Mouse (Mus musculus) mature B cell (primary cell): ENCODE data around the gene Lrp2.
"Not testable (repeated sequence)": the region's sequence is repeated elsewhere in the genome, so short reads cannot be mapped to it uniquely, and the experiment has no call there.

Experiments
- in situ Hi-C: fragments of 300-500 bp; cut with MboI; formaldehyde crosslinking; loops from 2 replicates; pipeline ENCODE4 v1.14.3; 2019

Lrp2 gene

DNA sequence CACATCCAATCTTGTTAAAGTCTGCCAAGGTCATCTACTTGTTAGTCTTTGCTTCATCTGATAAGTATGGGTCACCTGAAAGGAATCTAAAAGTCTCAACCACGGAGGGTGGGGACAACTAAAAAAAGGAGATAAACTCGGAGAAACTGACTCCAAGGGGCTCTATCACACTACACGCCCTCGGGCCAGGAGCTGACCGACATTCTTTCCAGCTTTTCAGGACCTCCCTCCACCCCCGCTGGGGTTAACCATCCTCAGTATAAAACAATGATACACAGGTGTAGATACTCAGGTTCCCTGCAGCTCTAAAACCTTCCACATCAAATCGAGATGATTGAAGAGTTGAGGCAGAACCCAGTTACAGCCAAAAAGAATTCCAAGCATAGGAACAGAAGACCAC lies 3.0 kb downstream of the Lrp2 start:
- in situ Hi-C loops = no loop called here

DNA sequence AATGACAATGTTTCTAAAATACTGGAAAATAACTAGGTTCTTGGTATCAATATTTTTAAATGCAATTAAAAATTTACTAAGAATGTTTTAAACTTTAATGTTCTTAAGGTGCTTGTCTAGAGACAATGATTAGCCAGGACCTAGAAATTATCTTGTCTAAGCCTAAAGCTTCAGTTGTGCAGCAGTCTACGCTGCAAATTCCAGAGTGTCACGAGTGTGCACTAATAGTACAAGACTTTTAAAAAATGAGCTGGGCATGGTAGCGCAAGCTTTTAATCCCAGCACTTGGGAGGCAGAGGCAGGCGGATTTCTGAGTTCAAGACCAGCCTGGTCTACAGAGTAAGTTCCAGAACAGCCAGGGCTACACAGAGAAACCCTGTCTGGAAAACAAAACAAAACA lies 3.8 kb downstream of the Lrp2 start:
- in situ Hi-C loops = not testable (repeated sequence)

DNA sequence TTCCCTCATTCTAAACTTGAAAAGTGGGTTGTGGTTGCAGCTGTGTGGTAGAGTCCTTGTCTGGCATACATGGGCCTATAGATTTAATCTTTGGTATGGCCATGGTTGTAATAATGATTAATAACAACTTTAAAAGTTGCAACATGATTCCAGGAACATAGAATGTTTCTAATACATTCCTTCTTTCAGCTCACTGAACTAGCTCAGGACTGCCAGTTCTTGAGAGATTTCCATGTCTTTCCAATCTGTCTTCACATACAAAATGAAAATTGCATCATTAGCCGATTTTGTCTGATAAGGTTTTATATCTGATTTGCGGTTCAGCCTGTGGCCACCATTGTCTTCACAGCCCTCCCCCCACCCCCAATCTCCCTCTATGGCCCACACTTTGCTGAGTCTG lies 5.8 kb downstream of the Lrp2 start:
- in situ Hi-C loops = no loop called here

DNA sequence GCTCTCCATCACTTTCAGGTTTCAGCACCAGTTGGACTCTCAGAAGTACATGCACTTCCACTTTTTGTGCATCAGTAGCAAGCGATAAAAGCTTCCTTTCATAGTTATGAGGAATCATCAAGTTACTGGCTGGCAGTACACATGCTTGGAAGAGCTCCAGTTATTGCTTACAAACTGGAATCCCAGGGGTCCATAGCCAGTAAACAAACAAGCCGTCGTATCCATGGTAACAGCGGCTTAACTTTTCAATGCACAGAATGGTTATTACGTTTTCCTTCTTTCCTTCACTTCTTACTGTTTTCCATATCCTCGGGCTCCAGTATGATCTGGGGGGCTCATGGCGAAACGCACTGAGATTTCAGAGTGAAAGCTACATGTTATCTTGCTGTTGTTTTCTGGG lies 7.7 kb downstream of the Lrp2 start:
- in situ Hi-C loops = no loop called here

DNA sequence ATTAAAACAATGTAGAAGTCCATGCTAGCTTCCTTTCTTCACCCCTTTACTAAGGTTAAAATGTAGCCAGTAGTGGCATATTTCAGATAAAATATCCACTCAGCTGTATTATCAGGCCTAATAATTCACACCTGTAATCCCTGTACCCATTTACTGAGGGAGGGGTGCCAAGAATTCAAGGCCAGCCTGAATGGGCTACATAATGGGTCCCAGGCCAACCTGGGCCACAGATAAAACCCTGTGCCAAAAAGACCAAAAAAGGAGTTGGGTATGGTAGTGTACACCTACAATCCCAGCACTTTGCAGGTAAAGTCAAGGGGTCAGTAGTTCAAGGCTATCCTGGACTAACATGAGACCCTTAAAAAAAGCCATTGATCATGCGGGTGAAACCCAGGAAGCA lies 9.3 kb downstream of the Lrp2 start:
- in situ Hi-C loops = no loop called here

DNA sequence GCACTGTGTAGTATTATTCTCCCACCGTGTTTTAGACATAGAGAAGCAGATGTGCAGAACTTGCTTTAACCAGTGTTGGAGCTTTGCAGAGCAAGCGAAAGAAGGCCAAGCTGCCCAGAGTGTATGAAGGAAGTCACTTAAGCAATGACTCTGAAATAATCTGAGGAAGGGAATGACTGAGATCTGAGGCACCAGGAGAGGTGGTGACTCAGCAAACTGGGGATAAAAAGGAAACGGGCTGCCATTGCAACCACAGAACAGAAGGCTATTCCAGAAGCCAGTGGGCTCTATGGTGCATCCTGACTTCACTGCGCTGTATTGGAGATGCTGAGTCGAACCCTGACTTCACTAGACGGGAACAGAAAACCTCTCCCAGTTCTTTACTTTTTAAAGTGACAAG lies 10.9 kb downstream of the Lrp2 start:
- in situ Hi-C loops = no loop called here

DNA sequence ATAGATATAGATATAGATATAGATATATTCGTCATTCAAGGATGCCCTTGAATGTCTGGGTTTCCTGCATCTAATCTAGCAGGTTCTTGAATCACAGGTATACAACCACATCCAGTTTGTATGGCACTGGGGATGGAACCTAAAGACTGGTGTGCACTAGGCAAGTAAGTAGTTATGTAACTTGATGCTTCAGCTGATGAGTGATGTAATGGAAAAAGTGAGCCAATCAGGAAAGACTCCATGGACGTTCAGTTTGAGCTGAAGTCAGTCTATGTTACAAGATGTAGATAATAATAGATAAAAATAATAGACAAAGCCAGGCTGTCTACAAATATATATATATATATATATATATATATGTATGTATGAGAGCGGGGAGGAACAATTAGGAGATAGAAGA lies 11.6 kb downstream of the Lrp2 start:
- in situ Hi-C loops = no loop called here

DNA sequence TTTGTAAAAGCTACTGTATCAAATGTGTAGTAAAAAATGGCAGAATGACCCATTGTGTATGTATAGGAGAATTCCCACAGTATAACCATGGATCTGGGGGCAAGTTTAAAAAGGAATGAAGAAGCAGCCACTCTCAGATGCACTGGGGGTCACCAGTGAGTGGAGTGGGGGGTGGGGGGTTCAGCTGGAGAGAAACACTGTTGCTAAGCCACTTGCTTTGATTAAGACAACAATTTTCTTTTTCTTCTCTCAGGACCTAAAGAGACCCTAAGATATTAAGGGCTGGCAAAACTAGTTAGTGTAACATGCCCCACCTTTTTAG lies 12.2 kb downstream of the Lrp2 start:
- in situ Hi-C loops = no loop called here

DNA sequence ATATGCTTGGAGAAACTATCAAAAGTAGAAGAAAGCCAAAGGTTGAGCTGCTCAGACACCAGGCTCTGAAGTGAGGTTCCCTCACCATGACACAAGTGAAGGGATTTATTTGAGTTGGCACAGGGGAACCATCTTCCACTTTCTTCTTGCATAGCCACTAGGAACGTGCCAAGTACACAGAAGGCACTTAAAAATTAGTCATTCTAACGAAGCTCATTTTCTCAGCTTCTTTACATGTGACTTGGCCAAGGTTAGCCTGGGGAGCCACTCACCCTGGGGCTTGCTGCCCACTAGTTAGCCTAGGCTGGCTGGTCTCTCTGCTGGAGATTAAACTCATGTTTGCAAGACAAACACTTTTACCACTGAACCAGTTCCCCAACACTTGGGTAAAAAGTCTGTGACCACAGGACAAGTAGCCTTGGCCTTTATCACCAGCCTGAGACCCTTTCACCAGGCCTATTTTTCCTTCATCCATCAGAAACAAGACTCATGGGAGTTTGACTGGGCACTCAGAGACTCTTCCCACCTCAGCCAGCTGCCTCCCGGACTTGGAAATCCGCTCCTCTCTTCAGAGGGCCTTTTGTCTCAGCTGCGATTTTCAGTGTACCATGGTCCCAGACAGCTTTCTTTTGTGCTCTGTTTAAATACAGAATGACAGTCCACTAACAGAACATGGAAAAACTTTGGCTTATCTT lies 12.7 kb downstream of the Lrp2 start:
- in situ Hi-C loops = no loop called here

DNA sequence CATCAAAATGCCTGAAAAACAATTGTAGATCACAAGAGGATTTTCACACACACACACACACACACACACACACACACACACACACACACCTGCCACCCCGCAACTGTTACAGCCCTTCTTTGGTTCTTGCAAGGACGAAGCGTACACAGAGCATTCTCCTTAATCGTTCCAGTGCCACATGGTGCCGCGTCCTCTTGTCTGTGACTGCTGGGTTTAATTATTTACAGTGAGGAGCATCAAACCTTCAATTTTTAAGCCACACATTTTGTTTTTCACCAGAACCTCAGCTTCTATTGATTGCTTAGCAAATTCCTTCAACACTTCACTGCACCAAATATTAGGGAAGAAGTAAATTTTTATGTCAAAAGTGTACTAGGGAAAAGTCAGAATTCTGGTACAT lies 15.3 kb downstream of the Lrp2 start:
- in situ Hi-C loops = no loop called here

DNA sequence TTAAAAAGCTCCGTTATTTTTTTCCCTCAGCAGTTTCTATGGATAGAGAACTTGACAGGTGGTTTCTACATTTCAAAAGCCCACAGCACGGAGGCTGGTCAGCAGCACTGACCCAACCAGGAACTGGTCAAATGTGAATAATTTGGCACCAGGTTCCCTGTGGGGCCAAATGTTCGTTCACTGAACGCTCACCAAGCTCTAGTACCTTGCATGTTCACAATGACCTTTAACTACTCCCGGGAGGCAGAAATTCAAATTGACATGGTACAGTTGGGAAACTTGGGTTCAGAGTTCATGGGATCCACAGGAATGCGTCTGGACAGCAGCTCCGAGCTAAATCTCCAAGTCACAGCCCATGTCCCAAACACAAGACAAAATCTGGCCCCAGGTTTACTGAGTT lies 19.6 kb downstream of the Lrp2 start:
- in situ Hi-C loops = no loop called here

DNA sequence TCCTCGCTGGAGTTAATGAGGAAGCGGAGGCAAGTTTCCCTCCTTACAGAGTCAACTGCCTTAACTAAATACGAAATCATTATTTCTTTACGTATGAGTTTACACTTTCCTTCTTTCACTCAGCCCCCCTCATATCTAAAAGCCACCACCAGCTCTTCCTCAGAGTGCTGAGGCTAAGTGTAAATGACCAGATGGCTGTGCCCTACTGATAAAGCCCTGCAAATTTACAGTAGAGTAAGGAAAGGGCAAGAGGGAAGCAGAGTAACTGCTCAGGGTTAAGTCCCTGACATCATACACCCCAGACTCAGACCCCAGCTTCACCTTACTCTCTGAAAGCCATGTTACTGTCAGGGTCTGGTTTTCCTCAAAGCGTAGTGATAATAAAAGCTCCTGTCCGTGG lies 22.4 kb downstream of the Lrp2 start:
- in situ Hi-C loops = no loop called here

DNA sequence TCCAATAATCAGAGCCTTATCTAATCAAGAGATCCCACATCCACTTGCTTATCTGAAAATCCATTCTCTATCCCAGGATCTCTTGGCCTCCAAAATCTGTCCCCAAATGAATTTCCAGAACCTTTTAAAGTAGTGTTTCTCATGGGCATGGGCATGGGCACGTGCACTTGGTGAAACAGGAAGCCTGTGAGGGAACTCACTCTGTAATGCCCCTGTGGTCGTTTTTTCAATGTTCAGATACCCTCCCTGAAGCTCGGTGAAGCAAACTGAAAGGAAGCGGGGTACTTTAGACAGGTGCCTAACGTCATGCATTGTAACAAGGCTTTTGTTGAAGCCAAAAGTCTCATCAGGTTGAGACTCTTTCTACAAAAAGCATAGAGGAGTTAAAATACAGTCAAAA lies 23.1 kb downstream of the Lrp2 start:
- in situ Hi-C loops = no loop called here

DNA sequence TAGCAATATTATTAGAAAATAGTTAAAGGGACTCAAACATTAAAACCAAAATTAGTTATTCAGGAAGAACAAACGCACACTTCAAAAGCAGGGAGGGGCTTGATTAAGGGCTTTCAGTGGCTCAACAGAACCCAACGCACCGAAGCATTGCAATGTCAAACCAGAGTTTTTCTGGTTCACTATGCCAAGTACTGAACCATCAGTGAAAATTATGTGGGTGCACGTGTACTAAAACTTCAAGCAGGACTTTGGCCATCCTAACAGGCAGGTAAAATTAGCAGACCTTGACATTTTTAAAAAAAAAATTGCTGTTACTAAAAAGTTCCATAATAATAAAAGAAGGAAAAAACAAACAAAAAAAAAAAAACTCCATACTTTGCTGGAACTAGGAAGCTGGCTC lies 25.6 kb downstream of the Lrp2 start:
- in situ Hi-C loops = no loop called here

DNA sequence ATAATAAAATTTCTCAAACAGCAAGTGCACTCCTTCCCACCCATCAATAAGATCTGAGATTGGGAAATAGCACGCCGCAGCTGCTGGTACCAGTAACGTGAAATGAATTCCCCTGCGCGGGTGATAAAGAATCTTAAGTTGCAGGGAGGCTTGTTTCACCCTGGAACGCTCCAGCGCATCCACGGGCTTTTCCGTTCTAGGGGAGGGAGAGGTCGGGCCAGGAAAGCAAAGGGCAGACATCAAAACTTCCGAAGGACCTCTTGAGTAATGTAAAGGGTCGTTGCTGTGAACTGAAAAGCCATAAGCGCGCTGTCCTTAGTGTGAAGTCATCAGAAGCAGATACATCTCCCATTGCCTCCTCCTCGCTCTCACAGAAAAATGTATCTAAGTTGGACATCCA lies 26.5 kb downstream of the Lrp2 start:
- in situ Hi-C loops = no loop called here

DNA sequence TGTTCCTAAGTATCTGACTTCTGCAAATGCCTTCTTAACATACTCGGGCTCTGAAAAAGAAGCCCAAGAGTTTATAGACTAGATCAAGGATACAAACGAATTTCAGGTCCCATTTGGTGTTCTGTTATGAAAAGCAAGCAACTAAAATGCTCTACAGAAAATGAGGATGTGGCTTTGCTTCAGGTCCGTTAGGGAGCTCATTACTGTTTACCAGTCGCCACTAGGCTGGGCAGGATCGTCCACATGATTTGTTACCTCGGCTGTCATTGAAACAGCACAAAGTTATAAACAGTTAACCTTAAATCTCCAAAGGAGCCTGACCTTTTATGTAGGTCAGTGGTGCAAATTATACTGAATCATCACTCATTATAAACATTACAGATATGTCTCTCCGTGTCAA lies 29.2 kb downstream of the Lrp2 start:
- in situ Hi-C loops = no loop called here

DNA sequence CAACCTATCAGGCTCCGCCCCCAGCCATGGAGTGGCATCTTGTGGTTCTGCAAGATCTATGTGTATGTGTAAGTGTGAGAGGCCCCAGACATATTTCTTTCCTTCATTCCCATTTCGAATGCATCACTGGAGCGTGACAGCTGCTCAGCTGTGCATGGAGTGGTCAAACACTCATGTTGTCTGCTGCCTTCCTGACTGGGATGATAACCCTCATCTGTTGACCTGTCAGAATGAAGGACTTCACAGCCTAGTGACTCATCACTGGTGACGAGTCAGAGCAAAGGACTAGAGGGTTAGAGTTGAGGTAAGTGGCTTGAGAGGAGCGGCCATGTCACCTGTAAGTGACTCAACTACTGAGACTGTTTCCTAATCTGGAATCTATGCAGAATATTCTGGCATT lies 34.2 kb downstream of the Lrp2 start:
- in situ Hi-C loops = no loop called here

DNA sequence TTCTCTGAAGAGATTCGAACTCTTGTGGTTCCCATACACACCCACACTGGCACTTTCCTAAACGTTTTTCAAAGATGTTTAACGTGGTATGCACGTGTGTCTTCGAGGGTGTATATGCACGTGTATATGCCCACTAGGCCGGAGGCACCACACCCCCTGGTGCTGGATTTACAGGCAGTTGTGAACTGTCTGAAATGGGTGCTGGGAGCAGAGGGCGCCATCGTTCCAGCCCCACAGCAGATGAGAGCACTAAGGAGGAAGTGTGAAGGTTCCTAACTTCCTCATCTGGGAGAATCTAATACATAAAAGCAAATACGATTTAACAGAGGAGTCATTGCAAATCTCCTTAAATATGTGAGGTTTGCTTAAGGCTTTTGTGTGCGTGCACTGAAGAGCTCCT lies 39.0 kb downstream of the Lrp2 start:
- in situ Hi-C loops = no loop called here

DNA sequence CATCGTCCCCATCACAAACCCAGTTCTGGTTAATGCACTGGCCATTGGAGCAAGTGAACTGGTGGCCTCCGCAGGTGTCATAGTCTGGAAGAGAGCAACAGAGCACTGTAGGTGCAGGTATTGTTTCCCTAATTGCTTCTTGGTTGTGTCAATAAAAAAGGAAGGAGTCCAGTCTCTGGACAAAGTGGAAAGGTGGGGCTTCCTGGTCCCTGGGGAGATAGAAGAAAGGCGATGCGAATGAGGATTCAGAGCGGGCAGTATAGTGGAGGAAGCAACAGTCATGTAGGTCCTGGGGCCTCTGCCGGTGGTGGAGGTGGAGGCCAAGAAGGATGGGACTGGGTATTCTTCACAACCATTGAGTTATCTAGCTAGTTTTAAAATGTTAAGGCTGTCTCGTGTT lies 49.8 kb downstream of the Lrp2 start:
- in situ Hi-C loops = no loop called here

DNA sequence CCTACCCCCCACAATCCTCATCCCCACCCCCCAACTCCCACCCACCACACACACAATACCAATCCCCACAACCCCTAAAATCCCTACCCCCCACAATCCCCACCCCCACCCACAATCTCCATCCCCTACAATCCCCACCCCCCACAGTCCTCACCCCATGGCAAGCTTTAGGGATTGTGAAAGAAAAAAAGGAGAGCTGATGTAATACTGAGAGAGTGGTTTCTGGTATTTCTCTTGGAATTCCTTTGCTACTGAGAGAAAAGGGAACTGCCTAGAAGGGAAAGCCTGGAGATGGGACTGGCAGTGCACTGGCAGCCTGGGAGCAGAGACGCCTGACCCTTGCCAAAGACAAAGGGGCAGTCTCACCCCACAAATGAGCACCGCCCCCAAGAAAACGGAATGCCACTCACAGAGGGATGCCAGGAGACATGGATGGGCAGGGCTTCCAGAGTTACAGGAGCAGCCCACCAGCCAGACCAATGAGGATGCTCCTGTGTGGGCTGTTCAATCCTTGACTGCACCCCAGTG lies 54.3 kb downstream of the Lrp2 start:
- in situ Hi-C loops = no loop called here

DNA sequence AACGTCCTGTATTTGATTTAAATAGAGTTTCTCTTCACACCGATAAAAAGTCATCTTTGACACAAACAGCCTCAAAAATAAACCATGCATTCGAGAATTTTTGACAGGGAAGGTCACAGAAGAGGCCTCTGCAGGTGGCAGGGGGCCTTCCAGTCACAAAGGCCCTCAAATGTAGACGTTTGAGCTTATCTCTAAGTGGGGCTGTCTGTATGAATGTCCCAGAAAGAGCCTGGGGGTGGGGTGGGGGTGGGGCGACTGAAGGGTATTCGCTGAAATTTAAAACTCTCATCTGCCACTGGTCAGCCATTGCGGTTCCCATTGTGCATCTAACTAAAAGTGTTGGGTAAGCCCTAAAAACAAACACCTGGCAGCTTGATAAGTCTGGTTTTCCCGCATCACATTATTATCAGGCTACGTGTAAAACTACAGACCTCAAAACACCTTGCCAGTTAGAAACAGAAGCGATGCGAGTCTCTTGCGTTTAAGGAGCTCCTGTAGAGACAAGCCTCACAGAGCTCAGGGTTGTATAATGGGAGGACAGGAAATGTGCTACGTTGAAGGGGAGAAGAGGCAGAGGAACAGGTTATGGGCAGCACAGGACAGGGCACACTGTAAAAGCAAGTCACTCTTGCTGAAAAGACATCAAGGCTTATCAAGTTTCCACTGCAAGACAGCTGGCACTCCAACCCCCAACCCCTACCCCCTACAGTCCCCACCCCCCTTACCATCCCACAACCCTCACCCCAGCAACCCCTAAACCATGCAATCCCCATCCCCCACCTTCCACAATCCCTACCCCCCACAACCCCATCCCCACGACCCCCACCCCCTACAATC lies 55.0 kb downstream of the Lrp2 start:
- in situ Hi-C loops = no loop called here

DNA sequence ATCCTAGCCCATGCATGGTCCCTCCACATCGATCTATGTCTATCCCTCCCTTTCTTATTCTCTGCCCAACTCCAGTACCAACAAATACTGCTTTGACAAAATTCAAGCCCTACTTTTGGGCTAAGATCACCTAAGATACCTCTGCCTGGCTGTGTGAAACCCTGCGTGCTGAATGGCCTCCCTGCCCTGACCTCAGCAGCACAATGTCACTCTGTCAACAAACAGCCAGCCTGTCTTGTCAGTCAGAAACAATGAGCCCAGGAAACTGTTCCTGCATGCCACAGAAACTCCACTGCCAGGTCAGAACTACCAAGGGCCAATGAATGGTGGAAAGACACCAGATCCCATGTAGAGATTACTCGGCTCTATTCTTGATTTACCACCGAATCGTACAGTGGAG lies 55.7 kb downstream of the Lrp2 start:
- in situ Hi-C loops = no loop called here

DNA sequence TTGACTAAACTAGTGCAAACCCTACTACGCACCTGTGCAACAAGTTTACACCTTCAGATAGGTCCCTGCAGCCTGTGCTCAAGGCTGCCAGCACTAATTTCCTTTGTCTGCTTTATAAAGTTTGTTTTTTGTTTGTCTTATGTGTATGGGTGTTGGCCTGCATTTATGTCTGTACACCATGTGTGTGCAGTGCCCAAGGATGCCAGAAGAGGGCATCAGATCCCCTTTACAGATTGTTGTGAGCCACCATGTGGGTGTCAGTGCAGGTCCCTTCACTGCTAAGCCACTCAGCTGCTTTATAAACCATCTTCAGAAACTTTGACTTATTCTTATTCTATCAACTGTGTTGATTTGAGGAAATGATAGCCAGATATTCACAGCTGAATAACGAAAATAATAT lies 65.6 kb downstream of the Lrp2 start:
- in situ Hi-C loops = no loop called here

DNA sequence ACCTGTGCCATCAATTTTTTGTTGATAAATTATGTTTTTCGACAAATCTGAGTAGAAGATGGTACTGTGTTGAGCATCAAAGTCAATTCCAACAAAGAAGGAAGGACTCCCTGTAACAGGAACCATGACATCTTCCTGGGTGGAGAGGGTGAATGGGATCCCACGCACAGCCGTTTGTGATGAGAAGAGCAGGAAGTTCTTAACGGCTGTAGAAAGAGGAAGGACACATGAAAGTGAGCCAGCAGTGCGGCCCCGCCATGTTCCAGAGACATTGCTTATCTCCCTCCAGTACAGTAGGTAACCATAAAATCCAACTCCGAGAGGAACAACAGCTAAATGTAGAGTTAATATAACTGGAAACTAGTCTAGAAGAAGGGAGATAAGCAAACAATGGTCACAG lies 67.6 kb downstream of the Lrp2 start:
- in situ Hi-C loops = no loop called here
